Mouse (Mus musculus): ENCODE results near the gene Gnb2. TPM values are rescaled to one million over a fixed set of nuclear protein-coding genes. Genes with fewer than 3 reads are reported as not detected.
A peak's percentile ranks its signal among the peaks of the same experiment; 100 is the strongest.

The Gnb2 gene
- polyA plus RNA-seq, 1 experiment from 2014 or later: 510 TPM

DNA sequence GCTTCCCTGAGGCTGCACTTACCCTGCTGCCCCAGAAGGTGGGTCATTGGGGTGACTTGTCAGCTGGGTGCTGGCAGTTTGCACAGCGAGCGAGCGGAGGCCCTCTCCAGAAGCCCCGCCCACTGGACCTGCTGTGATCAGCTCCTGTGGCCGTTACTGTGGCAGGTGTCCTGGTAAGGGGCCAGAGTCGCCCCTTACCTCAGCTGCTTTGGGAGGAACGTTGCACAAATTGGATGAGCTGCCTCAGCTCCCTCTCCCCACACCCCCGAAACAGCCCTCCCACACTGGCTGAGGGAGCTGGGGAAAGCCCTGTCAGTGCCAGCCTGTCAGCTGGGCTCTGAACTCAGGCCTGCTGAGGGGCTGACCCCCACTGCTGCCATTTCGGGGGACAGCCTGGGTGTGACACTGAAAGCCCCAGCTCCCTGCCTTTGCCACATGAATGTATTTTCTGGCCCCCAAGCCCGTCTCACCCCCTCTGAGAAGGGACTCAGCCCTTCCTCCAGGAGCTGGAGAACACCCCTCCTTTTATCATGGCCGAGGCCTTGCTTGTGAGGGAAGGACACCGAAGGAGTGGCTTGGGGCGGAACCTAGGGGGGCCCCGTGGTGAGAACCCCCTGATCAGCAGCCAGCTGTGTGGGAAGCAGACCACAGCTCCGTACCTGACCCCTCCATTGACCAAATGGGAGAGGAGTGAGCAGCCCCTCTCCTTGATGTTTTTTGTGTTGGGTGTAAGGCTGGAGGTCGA is 6.9 kb downstream of the Gnb2 start:
- no peak for ATAC-seq (ENCODE audit: low read depth)
- no peak overlapping the region for H3K4me2 ChIP-seq
- peak overlapping the region; percentile 38; the same call in 1 of the 2 replicates for H3K9ac ChIP-seq
- H3K4me1 ChIP-seq (replicated peaks): peaks cover 47% of the 10 kb centered on the region
- no peaks in the 10 kb centered on the region for H3K9me3 ChIP-seq
- no peak overlapping the region for H3K4me3 ChIP-seq
- H3K27ac ChIP-seq (replicated peaks): peak overlapping the region; percentile 68
- H3K36me3 ChIP-seq: peaks cover 89% of the 10 kb centered on the region
- WGBS: 33% methylated on average over 16 of the region's 16 CpGs
- H3K27me3 ChIP-seq: no peaks in the 10 kb centered on the region

GRCm38 (mm10) chr5:137525511-137525910 is 7.8 kb downstream of the Gnb2 start:
- no peak for ATAC-seq (ENCODE audit: low read depth)
- Histone ChIP-seq H3K4me3 (peak overlapping the region; percentile 1; the same call in 1 of the 2 replicates), H3K4me1 (replicated peaks) (peaks cover 46% of the 10 kb centered on the region), H3K27me3 (no peaks in the 10 kb centered on the region), H3K4me2 (no peak overlapping the region), H3K36me3 (peaks cover 97% of the 10 kb centered on the region), H3K9ac (0 out of 2 replicates have a peak overlapping the region, but pooled peaks have one; percentile 0), H3K27ac (replicated peaks) (0 out of 2 replicates have a peak overlapping the region, but pooled peaks have one; percentile 14), H3K9me3 (no peaks in the 10 kb centered on the region)
- WGBS: 71% methylated on average over 16 of the region's 16 CpGs

GRCm38 (mm10) chr5:137524671-137525070 is 8.6 kb downstream of the Gnb2 start:
- no peak overlapping the region for H3K27ac ChIP-seq (replicated peaks)
- H3K4me3 ChIP-seq: no peak overlapping the region
- no peak for ATAC-seq (ENCODE audit: low read depth)
- 91% methylated on average over 13 of the region's 13 CpGs for WGBS
- no peaks in the 10 kb centered on the region for H3K9me3 ChIP-seq
- H3K4me2 ChIP-seq: no peak overlapping the region
- no peak overlapping the region for H3K9ac ChIP-seq
- H3K4me1 ChIP-seq (replicated peaks): peaks cover 38% of the 10 kb centered on the region
- H3K27me3 ChIP-seq: no peaks in the 10 kb centered on the region
- peaks cover 100% of the 10 kb centered on the region for H3K36me3 ChIP-seq

DNA sequence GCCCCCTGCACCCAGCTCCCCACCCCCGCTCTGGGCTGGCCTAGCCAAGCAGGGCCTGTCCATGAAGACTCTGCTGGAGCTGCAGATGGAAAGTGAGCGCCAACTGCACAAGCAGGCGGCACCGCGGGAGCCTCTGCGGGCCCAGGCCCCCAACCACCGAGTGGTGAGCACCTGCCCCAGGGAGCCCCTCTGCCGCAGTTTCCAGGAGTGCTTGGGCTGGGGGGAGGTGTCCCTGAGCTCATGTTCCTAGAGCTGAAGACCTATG is 9.1 kb downstream of the Gnb2 start:
- Histone ChIP-seq H3K27ac (replicated peaks) (no peak overlapping the region), H3K27me3 (no peaks in the 10 kb centered on the region), H3K9ac (no peak overlapping the region), H3K4me3 (no peak overlapping the region), H3K4me2 (no peak overlapping the region), H3K9me3 (no peaks in the 10 kb centered on the region), H3K4me1 (replicated peaks) (peaks cover 33% of the 10 kb centered on the region), H3K36me3 (peaks cover 100% of the 10 kb centered on the region)
- no peak for ATAC-seq (ENCODE audit: low read depth)
- 87% methylated on average over 8 of the region's 8 CpGs for WGBS

DNA sequence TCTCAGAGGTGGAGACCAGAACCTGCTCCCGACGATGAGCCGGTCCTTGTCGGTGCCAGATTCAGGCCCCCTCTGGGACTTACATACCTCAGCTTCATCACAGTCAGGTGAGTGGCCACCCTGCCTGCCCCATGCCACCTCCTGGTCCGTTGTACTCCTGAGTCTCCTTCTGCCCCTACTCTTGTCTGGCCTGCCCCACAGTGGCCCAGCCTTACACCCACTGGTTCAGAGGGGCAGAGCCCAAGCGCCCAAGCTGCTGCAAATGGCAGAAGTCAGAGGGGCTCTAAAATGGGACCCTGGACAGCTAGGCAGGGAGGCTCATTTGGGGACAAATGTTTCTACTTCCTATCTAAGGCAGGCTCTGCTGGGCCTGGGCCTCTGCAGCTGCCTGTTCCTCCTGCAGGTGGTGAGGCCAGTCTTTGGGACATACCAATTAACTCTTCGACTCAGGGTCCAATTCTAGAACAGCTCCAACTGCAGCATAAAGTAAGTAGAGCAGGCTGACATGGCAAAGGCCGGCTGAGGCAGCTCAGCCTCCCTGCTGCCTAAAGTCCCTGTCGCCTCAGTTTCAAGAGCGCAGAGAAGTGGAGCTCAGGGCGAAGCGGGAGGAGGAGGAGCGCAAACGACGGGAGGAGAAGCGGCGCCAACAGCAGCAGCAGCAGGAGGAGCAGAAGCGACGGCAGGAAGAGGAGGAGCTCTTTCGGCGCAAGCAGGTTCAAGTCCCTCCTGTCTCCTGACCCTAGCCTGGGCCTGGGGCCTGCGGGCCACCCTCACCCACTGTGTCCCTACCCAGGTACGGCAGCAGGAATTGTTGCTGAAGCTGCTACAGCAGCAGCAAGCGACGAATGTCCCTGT is 9.7 kb downstream of the Gnb2 start:
- ATAC-seq (ENCODE audit: low read depth): no peak
- Histone ChIP-seq H3K9me3 (no peaks in the 10 kb centered on the region), H3K36me3 (peaks cover 100% of the 10 kb centered on the region), H3K4me1 (replicated peaks) (peaks cover 29% of the 10 kb centered on the region), H3K4me3 (no peak overlapping the region), H3K27me3 (no peaks in the 10 kb centered on the region), H3K9ac (no peak overlapping the region), H3K4me2 (no peak overlapping the region), H3K27ac (replicated peaks) (0 out of 2 replicates have a peak overlapping the region, but pooled peaks have one; percentile 13)
- WGBS: 80% methylated on average over 25 of the region's 25 CpGs

DNA sequence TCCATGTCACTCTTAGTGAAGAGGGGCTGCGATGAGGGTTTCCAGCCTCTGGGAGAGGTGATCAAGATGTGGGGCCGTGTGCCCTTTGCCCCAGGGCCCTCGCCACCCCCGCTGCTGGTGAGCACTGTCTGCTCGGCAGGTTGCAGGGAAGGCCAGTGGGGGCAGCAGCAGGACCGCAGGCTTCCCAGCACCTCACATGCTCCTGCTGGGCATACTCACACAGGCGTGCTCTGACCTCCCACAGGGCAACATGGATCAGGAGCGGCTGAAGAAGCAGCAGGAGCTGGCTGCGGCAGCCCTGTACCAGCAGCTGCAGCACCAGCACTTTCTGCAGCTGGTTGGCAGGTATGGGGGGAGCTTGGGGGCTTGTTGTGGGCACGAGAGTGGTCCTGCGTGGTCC is 10.6 kb downstream of the Gnb2 start:
- no peak overlapping the region for H3K4me3 ChIP-seq
- no peak overlapping the region for H3K27ac ChIP-seq (replicated peaks)
- H3K9me3 ChIP-seq: no peaks in the 10 kb centered on the region
- H3K36me3 ChIP-seq: peaks cover 98% of the 10 kb centered on the region
- H3K9ac ChIP-seq: no peak overlapping the region
- H3K4me1 ChIP-seq (replicated peaks): peaks cover 19% of the 10 kb centered on the region
- no peaks in the 10 kb centered on the region for H3K27me3 ChIP-seq
- ATAC-seq (ENCODE audit: low read depth): no peak
- WGBS: 71% methylated on average over 11 of the region's 11 CpGs
- no peak overlapping the region for H3K4me2 ChIP-seq

DNA sequence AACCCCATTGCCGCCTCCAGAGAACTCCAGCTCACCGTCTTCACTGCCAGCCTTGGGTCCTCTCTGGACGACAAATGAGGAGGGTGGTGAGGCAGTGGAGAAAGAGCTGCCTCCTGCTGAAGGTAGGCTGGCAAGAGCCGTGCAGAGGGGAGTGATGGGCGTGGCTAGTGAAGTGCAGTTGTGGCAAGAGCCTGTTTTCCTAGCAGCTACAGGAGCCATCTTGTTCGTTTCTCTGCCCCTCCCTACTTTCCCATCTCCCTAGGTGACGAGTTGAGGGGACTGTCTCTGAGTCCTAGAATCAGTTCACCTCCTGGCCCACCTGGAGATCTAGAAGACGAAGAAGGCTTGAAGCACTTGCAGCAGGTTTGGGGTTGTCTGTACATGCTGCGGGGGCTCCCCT is 11.4 kb downstream of the Gnb2 start:
- 80% methylated on average over 9 of the region's 9 CpGs for WGBS
- H3K4me3 ChIP-seq: no peak overlapping the region
- H3K4me2 ChIP-seq: no peak overlapping the region
- H3K36me3 ChIP-seq: peaks cover 94% of the 10 kb centered on the region
- H3K27me3 ChIP-seq: no peaks in the 10 kb centered on the region
- no peak overlapping the region for H3K9ac ChIP-seq
- H3K4me1 ChIP-seq (replicated peaks): peaks cover 19% of the 10 kb centered on the region
- no peak for ATAC-seq (ENCODE audit: low read depth)
- H3K9me3 ChIP-seq: no peaks in the 10 kb centered on the region
- H3K27ac ChIP-seq (replicated peaks): no peak overlapping the region

DNA sequence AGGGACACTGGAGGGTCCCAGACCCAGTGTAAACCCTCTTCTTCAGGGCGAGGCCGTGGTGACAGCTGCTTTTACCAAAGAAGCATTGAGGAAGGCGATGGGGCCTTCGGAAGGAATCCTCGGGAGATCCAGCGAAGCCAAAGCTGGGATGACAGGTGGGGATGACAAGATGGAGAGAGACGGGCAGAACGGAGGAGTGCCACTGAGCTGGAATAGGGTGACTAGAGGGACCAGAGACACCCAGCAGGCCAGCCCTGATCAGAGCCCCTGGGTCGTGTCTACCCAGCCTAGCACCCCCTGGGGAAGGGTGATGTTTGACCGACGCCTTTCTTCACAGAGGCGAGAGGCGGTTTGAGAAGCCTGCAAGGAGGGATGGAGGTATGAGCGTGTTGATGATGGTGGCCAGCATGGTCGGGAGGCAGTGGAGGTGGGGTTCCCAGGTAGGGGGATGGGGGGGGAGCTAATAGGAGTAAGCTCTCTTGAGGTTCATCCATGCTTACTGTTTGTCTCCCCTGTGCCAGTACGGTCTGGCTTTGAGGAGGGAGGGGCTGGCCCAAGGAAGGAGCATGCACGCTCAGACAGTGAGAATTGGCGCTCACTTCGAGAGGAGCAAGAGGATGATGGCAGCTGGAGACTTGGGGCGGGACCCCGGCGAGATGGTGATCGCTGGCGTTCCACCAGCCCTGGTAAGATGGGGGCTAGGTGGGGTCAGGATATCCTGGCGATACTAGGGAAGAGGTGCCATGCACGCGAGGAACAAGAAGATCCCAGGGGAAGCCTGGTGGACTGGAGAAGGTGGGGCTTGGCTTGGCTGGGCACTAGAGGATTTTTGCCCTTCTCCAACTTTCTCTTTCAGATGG is 13.4 kb downstream of the Gnb2 start:
- no peaks in the 10 kb centered on the region for H3K9me3 ChIP-seq
- H3K27ac ChIP-seq (replicated peaks): no peak overlapping the region
- ATAC-seq (ENCODE audit: low read depth): no peak
- no peak overlapping the region for H3K9ac ChIP-seq
- H3K36me3 ChIP-seq: peaks cover 74% of the 10 kb centered on the region
- peaks cover 20% of the 10 kb centered on the region for H3K4me1 ChIP-seq (replicated peaks)
- 92% methylated on average over 27 of the region's 27 CpGs for WGBS
- H3K4me3 ChIP-seq: no peak overlapping the region
- H3K4me2 ChIP-seq: no peak overlapping the region
- H3K27me3 ChIP-seq: no peaks in the 10 kb centered on the region

DNA sequence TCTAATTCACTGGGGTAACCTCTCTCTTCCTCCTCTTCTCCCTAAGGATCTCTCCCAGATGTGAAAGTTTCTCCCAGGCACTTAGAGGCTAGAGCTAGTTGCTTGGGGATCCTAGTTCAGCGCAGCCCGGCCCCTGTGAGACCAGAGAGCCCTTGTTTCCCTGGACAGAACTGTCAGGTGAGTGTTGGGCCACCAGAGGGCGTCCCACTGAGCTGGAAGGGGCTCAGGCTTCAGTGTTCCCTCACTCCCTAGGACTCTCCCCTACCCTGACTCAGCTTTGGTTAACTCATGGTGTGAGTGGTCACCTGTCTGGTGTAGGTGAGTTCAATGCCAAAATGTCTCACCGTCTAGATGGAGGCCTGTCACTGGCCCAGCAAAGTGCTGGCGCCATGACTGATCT is 14.9 kb downstream of the Gnb2 start, which contains the start of gene Gigyf1:
Gene Gigyf1, plus strand, starts transcription at position 113 of the 400 bp plus-strand sequence.
- ATAC-seq (ENCODE audit: low read depth): no peak
- H3K36me3 ChIP-seq: peaks cover 67% of the 10 kb centered on the region
- no peak within 1 kb of the TSS for H3K27ac ChIP-seq (replicated peaks)
- no peak within 1 kb of the TSS for H3K4me2 ChIP-seq
- 73% methylated on average over 5 of the region's 5 CpGs for WGBS
- no peak within 1 kb of the TSS for H3K4me3 ChIP-seq
- H3K9me3 ChIP-seq: no peaks in the 10 kb centered on the region
- H3K9ac ChIP-seq: no peak within 1 kb of the TSS
- H3K4me1 ChIP-seq (replicated peaks): peaks cover 34% of the 10 kb centered on the region
- H3K27me3 ChIP-seq: no peaks in the 10 kb centered on the region

GRCm38 (mm10) chr5:137514811-137515210 is 18.5 kb downstream of the Gnb2 start:
- no peak overlapping the region for H3K27ac ChIP-seq (replicated peaks)
- H3K27me3 ChIP-seq: no peaks in the 10 kb centered on the region
- no peak for ATAC-seq (ENCODE audit: low read depth)
- no peak overlapping the region for H3K4me2 ChIP-seq
- H3K4me3 ChIP-seq: no peak overlapping the region
- 98% methylated on average over 3 of the region's 3 CpGs for WGBS
- no peaks in the 10 kb centered on the region for H3K9me3 ChIP-seq
- H3K36me3 ChIP-seq: peaks cover 30% of the 10 kb centered on the region
- H3K4me1 ChIP-seq (replicated peaks): peaks cover 60% of the 10 kb centered on the region
- peak overlapping the region; percentile 100; the same call in 1 of the 2 replicates for H3K9ac ChIP-seq

GRCm38 (mm10) chr5:137513951-137514721 is 19.2 kb downstream of the Gnb2 start:
- no peak for ATAC-seq (ENCODE audit: low read depth)
- Histone ChIP-seq H3K4me1 (replicated peaks) (peaks cover 60% of the 10 kb centered on the region), H3K9me3 (no peaks in the 10 kb centered on the region), H3K36me3 (peaks cover 24% of the 10 kb centered on the region), H3K4me2 (0 out of 2 replicates have a peak overlapping the region, but pooled peaks have one; percentile 83), H3K27me3 (no peaks in the 10 kb centered on the region), H3K4me3 (peak overlapping the region; percentile 98; the same call in 1 of the 2 replicates), H3K27ac (replicated peaks) (no peak overlapping the region), H3K9ac (peak overlapping the region; percentile 100; the same call in 1 of the 2 replicates)
- 83% methylated on average over 12 of the region's 12 CpGs for WGBS
